Mouse (Mus musculus) midbrain, embryonic 10.5 days (tissue): ENCODE results near the gene Wdr91. TPM values are rescaled to one million over a fixed set of nuclear protein-coding genes. Genes with fewer than 3 reads are reported as not detected.

Experiments
- DNase-seq: peaks from one replicate; pipeline ENCODE4 v3.0.0-alpha.2; 2017; ENCODE audit warnings: low spot score
- H3K27ac ChIP-seq: fragments of 300-500 bp; sonication (generic); replicated peaks from 2 replicates; pipeline ENCODE4 v1.5.1; 2016; ENCODE audit warnings: mild to moderate bottlenecking
- H3K27me3 ChIP-seq: fragments of 300-500 bp; sonication (generic); 2 replicates; pipeline ENCODE4 v1.6.1; 2016; ENCODE audit warnings: low read depth, mild to moderate bottlenecking; ENCODE audit not compliant: poor library complexity, severe bottlenecking
- H3K36me3 ChIP-seq: fragments of 300-500 bp; sonication (generic); 2 replicates; pipeline ENCODE4 v1.6.1; 2016; ENCODE audit warnings: mild to moderate bottlenecking, moderate library complexity
- H3K4me1 ChIP-seq: fragments of 300-500 bp; sonication (generic); 2 replicates; pipeline ENCODE4 v1.6.1; 2016
- H3K4me3 ChIP-seq: fragments of 300-500 bp; sonication (generic); 2 replicates; pipeline ENCODE4 v1.5.1; 2016; ENCODE audit warnings: mild to moderate bottlenecking, moderate library complexity
- H3K9me3 ChIP-seq: fragments of 300-500 bp; sonication (generic); replicated peaks from 2 replicates; pipeline ENCODE4 v1.6.1; 2016; ENCODE audit warnings: mild to moderate bottlenecking
- WGBS: fragments of 180-500 bp; shearing (Covaris S2); methylation state at CpG from one replicate; pipeline ENCODE4 v1.1.7; 2016; 5-methylcytosine and 5-hydroxymethylcytosine counted together
- polyA plus RNA-seq: library from polyadenylated mRNA; unstranded; fragments of >200 nt; fragmentation: Nextera tagmentation; extraction: Ambion mirVana; gene quantifications from 2 replicates; pipeline ENCODE4 v1.2.1, GENCODE M21; 2016

Wdr91 gene
- polyA plus RNA-seq, 1 experiment from 2014 or later, result 11.4 TPM

DNA sequence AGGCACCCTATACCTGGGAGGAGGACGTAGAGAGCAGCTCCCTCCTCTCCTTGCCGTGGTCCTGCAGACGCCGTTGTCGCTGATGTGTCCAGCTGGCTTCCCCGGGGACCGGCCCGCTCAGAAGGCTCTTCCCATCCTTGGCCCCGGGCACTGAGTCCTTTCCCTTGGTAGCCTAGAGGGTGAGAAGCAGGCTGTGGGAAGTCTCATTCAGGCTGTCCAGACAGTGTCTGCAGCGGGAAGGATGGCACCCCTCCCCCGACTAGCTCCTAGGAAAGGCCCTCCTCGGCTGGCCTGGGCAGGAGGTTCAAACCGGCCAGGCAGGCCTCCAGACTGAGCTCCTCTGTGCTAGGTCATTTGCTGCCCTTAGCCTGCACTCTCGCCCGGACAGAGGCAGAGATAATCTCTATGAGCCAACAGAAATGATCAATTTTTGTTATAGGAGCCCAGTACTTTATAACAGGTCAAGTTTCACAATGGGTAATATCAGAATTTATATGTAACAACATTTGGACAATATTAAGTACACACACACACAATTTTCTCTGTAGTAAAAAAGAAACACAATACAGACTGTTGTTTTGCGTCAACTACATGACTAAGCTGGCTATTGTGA lies 14.4 kb downstream of the Wdr91 start:
- no peak for DNase-seq
- Histone ChIP-seq H3K4me1 (peaks cover 15% of the 10 kb centered on the region), H3K27me3 (no peaks in the 10 kb centered on the region), H3K9me3 (no peaks in the 10 kb centered on the region), H3K27ac (peak overlapping the region; percentile 71), H3K4me3 (no peak overlapping the region), H3K36me3 (peaks cover 92% of the 10 kb centered on the region)
- 54% methylated on average over 16 of the region's 16 CpGs for WGBS

- DNase-seq, result no peak
- 84% methylated on average over 7 of the region's 7 CpGs for WGBS
These were observed 15.1 kb downstream of the Wdr91 start for GRCm38 (mm10) chr6:34895569-34895968.

GRCm38 (mm10) chr6:34889185-34889584 lies 21.5 kb downstream of the Wdr91 start:
- Histone ChIP-seq H3K9me3 (no peaks in the 10 kb centered on the region), H3K4me1 (peaks cover 39% of the 10 kb centered on the region), H3K27ac (peak overlapping the region; percentile 76), H3K36me3 (peaks cover 79% of the 10 kb centered on the region), H3K27me3 (peaks cover 12% of the 10 kb centered on the region; the same call in 1 of the 2 replicates), H3K4me3 (no peak overlapping the region)
- no peak for DNase-seq
- 46% methylated on average over 4 of the region's 4 CpGs for WGBS

More at GRCm38 (mm10) chr6:34895569-34895968, 15.1 kb downstream of the Wdr91 start:
- H3K27ac ChIP-seq, result peak overlapping the region; percentile 71; the same call in 1 of the 2 replicates
- H3K4me1 ChIP-seq, result peaks cover 15% of the 10 kb centered on the region
- H3K4me3 ChIP-seq, result no peak overlapping the region
- H3K9me3 ChIP-seq, result no peaks in the 10 kb centered on the region
- peaks cover 92% of the 10 kb centered on the region for H3K36me3 ChIP-seq
- H3K27me3 ChIP-seq, result no peaks in the 10 kb centered on the region

DNA sequence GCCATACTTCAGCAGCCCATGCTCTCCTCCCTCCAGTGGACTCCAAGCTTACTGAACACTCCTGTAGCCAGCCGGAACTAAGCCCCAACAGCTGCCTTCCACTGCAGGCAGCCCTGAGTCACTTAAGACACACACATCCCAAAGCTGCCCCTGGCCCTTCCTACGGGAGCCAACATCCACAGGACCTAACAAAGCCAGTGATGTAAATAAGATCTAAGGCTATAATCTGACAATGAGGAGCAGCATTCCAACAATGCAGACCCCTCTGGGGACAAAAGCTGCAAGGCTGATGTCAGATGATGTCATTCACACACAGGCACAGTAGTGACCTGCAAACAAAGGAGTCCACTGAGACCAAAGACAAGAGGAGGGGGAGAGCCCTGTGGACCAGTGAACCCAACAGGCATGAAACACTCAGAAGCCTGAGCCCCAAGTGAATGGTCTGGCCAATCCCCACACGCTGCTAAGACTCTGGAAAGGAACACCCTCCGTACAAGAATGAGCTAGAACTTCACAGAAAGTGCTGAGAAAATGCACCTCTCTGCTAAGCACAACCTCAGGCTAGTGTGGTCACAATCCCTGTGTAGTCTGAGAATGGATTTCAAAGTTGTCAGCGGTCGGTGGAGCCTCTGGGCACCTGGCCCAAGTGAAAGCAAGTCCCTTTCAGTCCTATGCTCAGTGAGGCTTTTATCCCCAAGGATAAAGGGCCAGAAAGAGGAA lies 23.4 kb downstream of the Wdr91 start:
- Histone ChIP-seq H3K27ac (peak overlapping the region; percentile 76), H3K4me3 (no peak overlapping the region), H3K27me3 (peaks cover 12% of the 10 kb centered on the region; the same call in 1 of the 2 replicates), H3K36me3 (peaks cover 78% of the 10 kb centered on the region), H3K9me3 (no peaks in the 10 kb centered on the region), H3K4me1 (peaks cover 39% of the 10 kb centered on the region)
- DNase-seq, result peak; percentile 79
- 33% methylated on average over 6 of the region's 6 CpGs for WGBS

GRCm38 (mm10) chr6:34884724-34885123 lies 26.0 kb downstream of the Wdr91 start:
- DNase-seq, result no peak
- Histone ChIP-seq H3K27me3 (peaks cover 12% of the 10 kb centered on the region; the same call in 1 of the 2 replicates), H3K36me3 (peaks cover 77% of the 10 kb centered on the region), H3K27ac (no peak overlapping the region), H3K4me1 (peaks cover 39% of the 10 kb centered on the region), H3K4me3 (no peak overlapping the region), H3K9me3 (no peaks in the 10 kb centered on the region)
- WGBS, result 91% methylated on average over 7 of the region's 7 CpGs

GRCm38 (mm10) chr6:34879911-34880475 lies 30.7 kb downstream of the Wdr91 start:
- peaks cover 71% of the 10 kb centered on the region for H3K36me3 ChIP-seq
- H3K9me3 ChIP-seq, result no peaks in the 10 kb centered on the region
- DNase-seq, result no peak
- peaks cover 32% of the 10 kb centered on the region for H3K4me1 ChIP-seq
- 59% methylated on average over 6 of the region's 6 CpGs for WGBS
- H3K4me3 ChIP-seq, result no peak overlapping the region
- no peak overlapping the region for H3K27ac ChIP-seq
- no peaks in the 10 kb centered on the region for H3K27me3 ChIP-seq

- no peak overlapping the region for H3K27ac ChIP-seq
- WGBS, result 87% methylated on average over 16 of the region's 16 CpGs
These were observed 31.5 kb downstream of the Wdr91 start for GRCm38 (mm10) chr6:34879101-34879740.

GRCm38 (mm10) chr6:34877509-34878321 lies 33.0 kb downstream of the Wdr91 start, which contains the start of gene Cyren:
TSS of gene Cyren (minus strand) at chr6:34878060.
- peak within 1 kb of the TSS; percentile 89 for H3K27ac ChIP-seq
- H3K9me3 ChIP-seq, result no peaks in the 10 kb centered on the region
- H3K27me3 ChIP-seq, result no peaks in the 10 kb centered on the region
- DNase-seq, result peak; percentile 91
- peaks cover 58% of the 10 kb centered on the region for H3K36me3 ChIP-seq
- H3K4me3 ChIP-seq, result peak within 1 kb of the TSS; percentile 62
- under 1% methylated on average over 56 of the region's 56 CpGs for WGBS
- H3K4me1 ChIP-seq, result peaks cover 32% of the 10 kb centered on the region

More at GRCm38 (mm10) chr6:34879101-34879740, 31.5 kb downstream of the Wdr91 start:
- H3K9me3 ChIP-seq, result no peaks in the 10 kb centered on the region
- no peaks in the 10 kb centered on the region for H3K27me3 ChIP-seq
- DNase-seq, result no peak
- H3K4me3 ChIP-seq, result no peak overlapping the region
- H3K4me1 ChIP-seq, result peaks cover 32% of the 10 kb centered on the region
- H3K36me3 ChIP-seq, result peaks cover 63% of the 10 kb centered on the region

GRCm38 (mm10) chr6:34876835-34877156 lies 33.9 kb downstream of the Wdr91 start:
- Histone ChIP-seq H3K9me3 (no peaks in the 10 kb centered on the region), H3K4me3 (peak overlapping the region; percentile 62), H3K27ac (peak overlapping the region; percentile 89), H3K4me1 (peaks cover 32% of the 10 kb centered on the region), H3K36me3 (peaks cover 49% of the 10 kb centered on the region), H3K27me3 (no peaks in the 10 kb centered on the region)
- DNase-seq, result no peak
- WGBS, result 60% methylated on average over 2 of the region's 2 CpGs

- Histone ChIP-seq H3K9me3 (no peaks in the 10 kb centered on the region), H3K4me3 (peak overlapping the region; percentile 62), H3K27me3 (no peaks in the 10 kb centered on the region), H3K4me1 (peaks cover 32% of the 10 kb centered on the region), H3K27ac (peak overlapping the region; percentile 89), H3K36me3 (peaks cover 45% of the 10 kb centered on the region)
- no peak for DNase-seq
- 60% methylated on average over 12 of the region's 12 CpGs for WGBS
These were observed 34.5 kb downstream of the Wdr91 start for GRCm38 (mm10) chr6:34875966-34876834.

DNA sequence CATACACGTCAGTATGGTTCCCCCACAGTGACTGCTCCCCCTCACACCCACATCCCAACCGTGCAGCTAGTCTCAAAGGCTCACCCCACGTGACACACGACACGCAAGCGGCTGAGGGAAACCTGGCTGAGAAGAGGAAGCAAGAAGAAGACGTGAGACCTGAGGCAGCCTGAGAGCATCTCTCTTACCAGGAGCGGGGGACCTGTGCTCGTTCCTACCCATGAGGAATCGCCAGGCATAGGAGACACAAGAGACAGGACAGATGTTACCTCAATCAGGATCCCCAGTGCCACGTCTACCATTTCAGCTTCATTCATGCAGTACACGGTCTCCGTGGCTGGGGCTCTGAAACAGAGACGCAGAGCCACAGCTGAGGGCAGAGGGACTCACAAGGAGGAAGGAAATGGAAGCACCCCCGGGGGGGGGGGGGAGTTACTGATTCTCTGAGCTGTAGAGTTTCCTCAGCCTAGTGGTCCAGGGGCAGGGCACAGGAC lies 35.4 kb downstream of the Wdr91 start:
- no peaks in the 10 kb centered on the region for H3K9me3 ChIP-seq
- peaks cover 36% of the 10 kb centered on the region for H3K36me3 ChIP-seq
- peak; percentile 10 for DNase-seq
- H3K4me1 ChIP-seq, result peaks cover 36% of the 10 kb centered on the region
- no peaks in the 10 kb centered on the region for H3K27me3 ChIP-seq
- no peak overlapping the region for H3K4me3 ChIP-seq
- 89% methylated on average over 15 of the region's 15 CpGs for WGBS
- H3K27ac ChIP-seq, result peak overlapping the region; percentile 2; the same call in 1 of the 2 replicates
